Mouse (Mus musculus) forebrain, postnatal 0 days (tissue): ENCODE results near the gene Cyp2s1. TPM values are rescaled to one million over a fixed set of nuclear protein-coding genes. Genes with fewer than 3 reads are reported as not detected.
A peak's percentile ranks its signal among the peaks of the same experiment; 100 is the strongest.

Experiments used
- ATAC-seq: fragments of 200-750 bp; cut with Nextera tagmentation; 2 replicates; pipeline ENCODE4 v1.8.0; 2017; ENCODE audit warnings: mild to moderate bottlenecking, moderate library complexity
- DNase-seq: peaks from one replicate; pipeline ENCODE4 v3.0.0-alpha.2; 2015
- H3K27ac ChIP-seq: fragments of 300-500 bp; sonication (generic); 2 replicates; pipeline ENCODE4 v1.5.1; 2014; ENCODE audit warnings: low read depth, mild to moderate bottlenecking, antibody characterized with exemption, low read length, moderate library complexity, mixed read lengths
- H3K27me3 ChIP-seq: fragments of 300-500 bp; sonication (generic); 2 replicates; pipeline ENCODE4 v1.6.1; 2014; ENCODE audit warnings: mild to moderate bottlenecking, low read length, mixed read lengths; ENCODE audit not compliant: insufficient read depth
- H3K36me3 ChIP-seq: fragments of 300-500 bp; sonication (generic); 2 replicates; pipeline ENCODE4 v1.6.1; 2014; ENCODE audit warnings: mild to moderate bottlenecking, moderate library complexity; ENCODE audit not compliant: insufficient read depth
- H3K4me1 ChIP-seq: fragments of 300-500 bp; sonication (generic); 2 replicates; pipeline ENCODE4 v1.6.1; 2014; ENCODE audit warnings: antibody characterized with exemption; ENCODE audit not compliant: insufficient read depth
- H3K4me2 ChIP-seq: fragments of 300-500 bp; sonication (generic); 2 replicates; pipeline ENCODE4 v1.6.1; 2014; ENCODE audit warnings: low read depth, mild to moderate bottlenecking, moderate library complexity
- H3K4me3 ChIP-seq: fragments of 300-500 bp; sonication (generic); 2 replicates; pipeline ENCODE4 v1.5.1; 2014; ENCODE audit warnings: low read depth, low read length, mixed read lengths
- H3K9ac ChIP-seq: fragments of 300-500 bp; sonication (generic); 2 replicates; pipeline ENCODE4 v1.6.1; 2014; ENCODE audit warnings: mild to moderate bottlenecking
- H3K9me3 ChIP-seq: fragments of 300-500 bp; sonication (generic); 2 replicates; pipeline ENCODE4 v1.6.1; 2016; ENCODE audit warnings: low read length
- CTCF ChIP-seq: sonication (generic); IDR thresholded peaks from 2 replicates; pipeline ENCODE4 v1.5.1; 2016; ENCODE audit warnings: antibody characterized with exemption, control low read depth, low read depth
- WGBS: fragments of 180-500 bp; shearing (Covaris S2); extraction: QIAGEN DNeasy Blood & Tissue Kit; methylation state at CpG from one replicate; pipeline ENCODE4 v1.1.7; 2014; 5-methylcytosine and 5-hydroxymethylcytosine counted together
- polyA plus RNA-seq: library from polyadenylated mRNA; unstranded; fragments of >200 nt; fragmentation: Nextera tagmentation; extraction: Ambion mirVana; gene quantifications from 2 replicates; pipeline ENCODE4 v1.2.1, GENCODE M21; 2015
- total RNA-seq: library from RNA; depleted of rRNA; stranded (reverse); fragments of >200 nt; gene quantifications from 2 replicates; pipeline ENCODE4 v1.2.3, GENCODE M21; 2014

The Cyp2s1 gene
- total and polyA plus RNA-seq, 2 experiments from 2014 or later = 1.9 to 2.0 TPM

DNA sequence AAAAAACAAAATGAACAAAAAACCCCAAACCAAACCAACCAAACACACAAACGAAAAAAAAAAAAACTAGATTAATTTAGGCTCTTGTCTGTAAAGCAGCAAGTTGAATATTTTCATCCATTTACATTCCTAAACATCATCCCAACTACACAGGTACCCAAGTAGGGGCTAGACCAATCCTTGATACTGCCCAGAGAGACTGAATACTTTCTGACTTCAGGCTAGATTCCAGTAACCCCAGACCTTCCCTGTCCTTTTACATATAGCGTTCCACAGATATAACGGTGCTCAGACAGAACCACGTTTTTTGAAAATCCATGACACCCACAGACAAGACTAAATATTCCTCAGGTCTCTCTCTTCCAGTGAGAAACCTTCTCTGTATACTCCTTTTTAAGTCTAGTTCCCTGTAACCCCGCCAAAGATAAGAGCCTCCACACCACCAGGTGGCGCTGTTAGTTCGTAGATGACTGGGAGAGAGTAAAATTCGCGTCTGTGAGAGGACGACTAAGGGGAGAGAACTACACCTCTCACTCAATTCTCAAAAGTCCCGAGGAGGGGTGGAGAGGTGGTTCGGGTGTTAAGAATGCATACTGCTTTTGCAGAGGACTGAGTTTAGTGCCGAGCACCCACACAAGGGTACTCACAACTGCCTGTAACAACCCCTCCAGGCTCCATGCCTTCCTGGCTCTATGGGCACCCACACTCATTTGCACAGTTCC lies 31.2 kb upstream of the Cyp2s1 start:
- H3K9ac ChIP-seq = peak overlapping the region; percentile 54
- DNase-seq = peak; percentile 95
- no peaks in the 10 kb centered on the region for H3K27me3 ChIP-seq
- peak overlapping the region; percentile 57 for H3K4me2 ChIP-seq
- ATAC-seq = peak; percentile 90
- peak overlapping the region; percentile 50 for H3K4me3 ChIP-seq
- TF ChIP-seq CTCF = peak; percentile 86
- 10% methylated on average over 13 of the region's 13 CpGs for WGBS
- no peaks in the 10 kb centered on the region for H3K9me3 ChIP-seq
- no peaks in the 10 kb centered on the region for H3K4me1 ChIP-seq
- H3K36me3 ChIP-seq = no peaks in the 10 kb centered on the region
- no peak overlapping the region; the same call in 1 of the 2 replicates for H3K27ac ChIP-seq

GRCm38 (mm10) chr7:25844885-25845284 lies 28.2 kb upstream of the Cyp2s1 start:
- no peak overlapping the region for H3K4me3 ChIP-seq
- ATAC-seq (no peak), DNase-seq (no peak)
- 85% methylated on average over 3 of the region's 3 CpGs for WGBS
- no peaks in the 10 kb centered on the region for H3K9me3 ChIP-seq
- H3K9ac ChIP-seq = no peak overlapping the region
- H3K4me2 ChIP-seq = no peak overlapping the region
- no peaks in the 10 kb centered on the region for H3K36me3 ChIP-seq
- no peak for TF ChIP-seq CTCF
- H3K27me3 ChIP-seq = no peaks in the 10 kb centered on the region
- H3K4me1 ChIP-seq = no peaks in the 10 kb centered on the region
- no peak overlapping the region for H3K27ac ChIP-seq

DNA sequence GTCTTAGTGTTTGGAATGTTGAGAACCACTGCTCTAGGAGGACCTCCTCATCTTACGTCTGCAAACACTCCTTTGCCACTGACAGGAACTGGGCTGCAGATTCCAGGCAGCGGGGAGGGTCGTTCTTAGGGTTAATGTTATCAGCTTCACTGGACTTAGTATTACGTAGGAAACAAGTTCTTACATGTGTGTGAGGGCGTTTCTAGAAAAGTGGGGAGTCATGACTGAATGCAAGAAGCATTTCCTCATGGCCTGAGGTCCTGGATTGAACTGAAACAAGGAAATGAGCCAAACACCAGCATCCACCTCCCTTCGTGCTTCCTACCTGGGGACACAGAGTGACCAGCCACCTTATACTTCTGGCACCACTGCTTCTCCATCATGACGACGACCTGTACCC lies 27.7 kb upstream of the Cyp2s1 start:
- Histone ChIP-seq H3K27me3 (no peaks in the 10 kb centered on the region), H3K36me3 (no peaks in the 10 kb centered on the region), H3K4me2 (no peak overlapping the region), H3K4me3 (no peak overlapping the region), H3K9me3 (no peaks in the 10 kb centered on the region), H3K4me1 (no peaks in the 10 kb centered on the region), H3K27ac (no peak overlapping the region), H3K9ac (no peak overlapping the region)
- no peak for TF ChIP-seq CTCF
- 71% methylated on average over 8 of the region's 8 CpGs for WGBS
- ATAC-seq (no peak), DNase-seq (no peak)

DNA sequence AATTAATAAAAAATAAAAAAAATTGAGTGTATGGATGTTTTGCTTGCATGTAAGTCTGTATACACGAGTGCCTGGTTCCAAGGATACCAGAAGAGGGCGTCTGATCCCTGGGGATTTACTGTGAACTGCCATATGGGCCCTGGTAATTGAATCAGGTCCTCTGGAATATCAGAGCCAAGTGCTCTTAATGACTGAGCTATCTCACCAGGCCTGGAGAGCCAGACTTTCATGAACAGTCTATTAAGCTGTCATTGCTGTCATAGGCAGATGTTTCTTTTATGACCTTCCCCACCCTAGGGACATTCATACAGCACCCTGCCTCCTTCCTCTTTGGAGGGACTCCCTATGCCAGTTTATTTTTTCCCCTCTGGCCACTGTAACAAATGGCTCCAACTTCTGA lies 26.8 kb upstream of the Cyp2s1 start:
- H3K4me3 ChIP-seq = no peak overlapping the region
- no peak overlapping the region for H3K4me2 ChIP-seq
- H3K9ac ChIP-seq = no peak overlapping the region
- no peaks in the 10 kb centered on the region for H3K36me3 ChIP-seq
- H3K4me1 ChIP-seq = no peaks in the 10 kb centered on the region
- no peak for DNase-seq
- H3K27ac ChIP-seq = no peak overlapping the region
- ATAC-seq = no peak
- no peak for TF ChIP-seq CTCF
- no peaks in the 10 kb centered on the region for H3K9me3 ChIP-seq
- 22% methylated on average over 2 of the region's 2 CpGs for WGBS
- H3K27me3 ChIP-seq = no peaks in the 10 kb centered on the region

- Histone ChIP-seq H3K9ac (no peak overlapping the region), H3K27me3 (no peaks in the 10 kb centered on the region), H3K36me3 (no peaks in the 10 kb centered on the region), H3K9me3 (no peaks in the 10 kb centered on the region), H3K4me2 (no peak overlapping the region), H3K27ac (no peak overlapping the region), H3K4me1 (no peaks in the 10 kb centered on the region), H3K4me3 (no peak overlapping the region)
- DNase-seq (no peak), ATAC-seq (no peak)
- no peak for TF ChIP-seq CTCF
- 74% methylated on average over 4 of the region's 4 CpGs for WGBS
These were observed 24.2 kb upstream of the Cyp2s1 start for GRCm38 (mm10) chr7:25840908-25841307.

- WGBS = 86% methylated on average over 10 of the region's 10 CpGs
- H3K4me1 ChIP-seq = no peaks in the 10 kb centered on the region
These were observed 18.6 kb upstream of the Cyp2s1 start for GRCm38 (mm10) chr7:25835188-25835891.

More at GRCm38 (mm10) chr7:25835188-25835891, 18.6 kb upstream of the Cyp2s1 start:
- Histone ChIP-seq H3K9me3 (no peaks in the 10 kb centered on the region), H3K4me2 (no peak overlapping the region), H3K4me3 (no peak overlapping the region), H3K27me3 (no peaks in the 10 kb centered on the region), H3K36me3 (no peaks in the 10 kb centered on the region), H3K9ac (no peak overlapping the region), H3K27ac (no peak overlapping the region)
- DNase-seq (no peak), ATAC-seq (no peak)
- no peak for TF ChIP-seq CTCF
